Mouse (Mus musculus): ENCODE results near the gene Ptprm.

GRCm38 (mm10) chr17:66729979-66730378 is 624.3 kb downstream of the Ptprm start:
- no peak for TF ChIP-seq POLR2A (IDR thresholded peaks at IDR 0.05; ENCODE audit: control insufficient read depth, low read depth, low read length)
- no peak for TF ChIP-seq CTCF (IDR thresholded peaks at IDR 0.05; ENCODE audit: control insufficient read depth, insufficient read depth, insufficient replicate concordance, low read depth, low read length)
